Mouse (Mus musculus): ENCODE results near the gene Rgs8.

Gene Rgs8

GRCm38 (mm10) chr1:153708626-153709025, 55.8 kb downstream of the Rgs8 start:
- no peak for DNase-seq (ENCODE audit: low spot score)

GRCm38 (mm10) chr1:153709451-153709850, 56.6 kb downstream of the Rgs8 start:
- DNase-seq (ENCODE audit: low spot score), result no peak

DNA sequence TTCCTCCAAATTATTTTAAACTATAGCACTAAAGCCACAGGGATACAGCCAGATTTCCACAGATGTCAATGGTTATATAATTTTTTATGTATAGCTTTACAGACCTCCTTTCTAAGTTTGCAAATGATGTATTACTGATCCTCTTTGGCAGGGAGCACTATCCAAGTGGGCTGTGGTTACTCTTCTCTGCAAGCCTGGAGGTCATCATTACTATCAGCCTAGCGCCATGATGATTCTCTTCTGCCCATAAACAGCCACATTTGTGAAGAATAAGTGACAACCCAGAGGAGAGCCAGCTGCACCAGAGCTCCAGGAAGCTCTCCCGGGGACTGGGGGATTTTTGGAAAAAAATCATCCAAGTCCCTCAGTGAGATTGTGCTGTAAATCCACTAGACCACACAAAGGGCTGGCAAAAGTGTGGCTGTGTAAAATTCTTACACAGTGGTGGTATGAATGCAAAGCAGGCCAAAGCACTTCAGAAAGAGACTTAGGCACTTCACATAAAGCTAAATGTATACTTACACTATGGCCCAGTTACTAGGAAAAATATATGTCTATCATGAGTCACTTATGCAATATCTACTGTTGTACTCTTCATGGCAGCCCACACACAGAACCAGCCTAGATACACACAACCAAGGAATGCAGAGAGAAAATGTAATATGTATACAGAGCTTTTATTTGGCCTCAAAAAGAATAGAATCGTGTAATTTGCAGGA, 58.9 kb downstream of the Rgs8 start:
- DNase-seq (ENCODE audit: low spot score), result no peak

GRCm38 (mm10) chr1:153712633-153713032, 59.8 kb downstream of the Rgs8 start:
- no peak for DNase-seq (ENCODE audit: low spot score)

DNA sequence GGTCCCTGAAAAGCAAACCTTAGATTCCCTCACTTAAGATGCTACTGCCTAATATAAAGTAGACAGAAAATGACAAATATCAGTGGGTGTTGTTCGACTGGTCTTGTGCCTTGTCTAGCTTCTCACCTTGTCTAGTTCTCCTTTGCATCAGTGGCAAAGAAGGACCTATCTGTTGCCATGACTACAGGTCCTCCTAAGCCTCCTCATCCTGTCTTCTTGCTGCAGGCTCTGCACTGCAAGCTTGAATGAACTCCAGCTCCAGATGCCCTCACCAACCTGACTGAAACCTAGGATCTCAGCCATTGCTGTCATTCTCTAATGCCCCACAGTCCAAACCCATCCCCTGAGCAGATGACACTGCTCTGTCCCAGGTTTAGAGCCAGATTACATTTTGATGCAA, 65.2 kb downstream of the Rgs8 start:
- no peak for DNase-seq (ENCODE audit: low spot score)

DNA sequence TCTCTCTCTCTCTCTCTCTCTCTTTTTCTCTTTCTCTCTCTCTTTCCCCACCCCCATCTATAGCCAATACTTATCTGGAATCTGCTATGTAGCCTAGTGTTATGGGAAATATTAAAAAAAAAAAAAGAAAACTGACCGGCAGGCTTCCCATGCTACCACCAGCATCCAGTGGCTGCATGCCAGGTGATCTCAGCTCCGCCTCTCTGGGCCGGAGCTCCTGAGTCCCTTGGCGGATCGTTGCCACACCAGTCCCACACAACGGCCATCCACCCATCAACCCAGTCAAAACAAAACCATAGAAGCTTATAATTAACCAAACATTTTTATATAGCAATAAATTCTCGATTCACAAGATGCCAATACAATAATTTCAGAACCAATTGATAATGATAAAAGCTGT, 68.1 kb downstream of the Rgs8 start:
- DNase-seq (ENCODE audit: low spot score), result no peak

GRCm38 (mm10) chr1:153721565-153722310, 68.9 kb downstream of the Rgs8 start:
- no peak for DNase-seq (ENCODE audit: low spot score)

GRCm38 (mm10) chr1:153723426-153723825, 70.6 kb downstream of the Rgs8 start:
- no peak for DNase-seq (ENCODE audit: low spot score)

DNA sequence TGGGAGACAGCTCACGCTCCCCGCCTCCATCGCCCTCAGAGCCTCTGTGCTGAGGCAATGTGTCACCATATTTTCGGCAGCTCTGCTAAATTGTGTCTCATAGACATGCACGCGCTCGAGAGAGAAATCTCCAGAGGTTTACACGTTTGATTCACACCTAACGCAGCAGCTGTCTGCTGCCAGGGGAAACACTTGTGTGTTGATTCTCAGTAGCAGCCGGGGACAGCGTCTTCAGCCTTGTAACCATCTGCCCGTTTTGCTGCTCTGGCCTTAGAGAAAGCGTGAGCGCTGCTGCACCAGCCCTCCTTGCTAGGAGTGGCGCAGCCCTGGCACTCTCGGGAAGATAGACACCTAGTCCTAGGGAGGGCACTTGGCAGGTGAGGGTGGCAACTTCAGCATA, 73.8 kb downstream of the Rgs8 start:
- DNase-seq (ENCODE audit: low spot score), result no peak

DNA sequence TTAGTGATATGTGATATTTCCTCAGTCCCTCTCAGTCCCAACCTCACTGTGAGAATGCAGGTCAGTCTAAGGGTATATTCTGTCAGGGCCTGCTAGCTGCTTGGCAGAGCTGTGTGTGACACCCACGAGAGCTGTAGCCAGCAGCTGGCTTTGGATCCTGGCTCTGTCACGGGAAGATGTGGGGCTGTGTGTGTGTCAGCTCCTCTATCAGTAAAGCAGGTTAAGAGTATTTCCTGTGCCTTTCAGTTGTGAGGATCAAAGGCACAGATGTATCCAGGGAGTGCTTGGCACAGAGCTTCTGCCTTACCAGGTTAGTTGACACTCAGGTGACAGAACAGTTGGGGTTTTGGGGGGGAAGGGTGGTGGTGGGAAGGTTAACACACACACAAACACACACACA, 77.0 kb downstream of the Rgs8 start:
- no peak for DNase-seq (ENCODE audit: low spot score)

- DNase-seq (ENCODE audit: low spot score), result no peak
Measured at GRCm38 (mm10) chr1:153730671-153731070, 77.8 kb downstream of the Rgs8 start.

- no peak for DNase-seq (ENCODE audit: low spot score)
Measured at GRCm38 (mm10) chr1:153733181-153733580, 80.4 kb downstream of the Rgs8 start.

DNA sequence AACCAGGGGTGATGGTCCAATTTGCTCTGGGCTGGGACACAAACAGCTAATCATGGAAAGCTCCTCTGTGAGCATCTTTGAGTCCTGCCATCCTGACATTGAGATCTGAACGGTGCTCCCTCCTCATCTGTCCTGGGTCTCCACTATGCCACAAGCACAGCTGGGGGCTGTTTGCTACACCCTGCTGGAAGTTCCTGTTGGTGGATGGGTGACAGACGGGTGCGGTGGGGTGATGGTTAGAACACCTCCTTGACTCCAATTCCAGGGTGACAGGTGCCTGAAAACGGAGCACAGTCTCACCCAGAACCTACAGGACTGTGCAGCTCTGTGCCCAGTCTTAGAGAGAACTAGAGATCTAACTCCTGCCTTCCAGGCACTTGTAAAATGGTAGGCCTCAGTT, 82.0 kb downstream of the Rgs8 start:
- DNase-seq (ENCODE audit: low spot score), result no peak

DNA sequence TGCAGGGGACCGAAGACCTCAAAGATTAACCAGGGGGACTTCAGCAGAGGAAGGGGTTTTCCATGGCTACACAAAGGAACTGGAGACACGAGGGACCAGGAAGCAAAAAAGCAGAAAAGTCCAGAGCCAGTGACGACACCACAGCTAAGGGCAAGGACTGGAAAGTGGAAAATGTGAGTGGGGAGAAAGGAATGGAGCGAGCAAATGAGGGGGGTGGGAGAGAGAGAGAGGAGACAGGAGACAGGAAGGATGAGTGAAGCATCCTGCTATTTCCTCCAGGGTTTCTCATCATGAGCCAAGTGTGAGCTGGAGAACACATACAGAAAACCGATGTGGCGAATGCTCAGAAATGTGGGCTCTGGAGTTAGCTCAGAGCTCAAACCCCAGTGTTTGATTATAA, 83.3 kb downstream of the Rgs8 start:
- DNase-seq (ENCODE audit: low spot score), result no peak

- DNase-seq (ENCODE audit: low spot score), result no peak
Measured at GRCm38 (mm10) chr1:153737101-153738085, 84.6 kb downstream of the Rgs8 start.

DNA sequence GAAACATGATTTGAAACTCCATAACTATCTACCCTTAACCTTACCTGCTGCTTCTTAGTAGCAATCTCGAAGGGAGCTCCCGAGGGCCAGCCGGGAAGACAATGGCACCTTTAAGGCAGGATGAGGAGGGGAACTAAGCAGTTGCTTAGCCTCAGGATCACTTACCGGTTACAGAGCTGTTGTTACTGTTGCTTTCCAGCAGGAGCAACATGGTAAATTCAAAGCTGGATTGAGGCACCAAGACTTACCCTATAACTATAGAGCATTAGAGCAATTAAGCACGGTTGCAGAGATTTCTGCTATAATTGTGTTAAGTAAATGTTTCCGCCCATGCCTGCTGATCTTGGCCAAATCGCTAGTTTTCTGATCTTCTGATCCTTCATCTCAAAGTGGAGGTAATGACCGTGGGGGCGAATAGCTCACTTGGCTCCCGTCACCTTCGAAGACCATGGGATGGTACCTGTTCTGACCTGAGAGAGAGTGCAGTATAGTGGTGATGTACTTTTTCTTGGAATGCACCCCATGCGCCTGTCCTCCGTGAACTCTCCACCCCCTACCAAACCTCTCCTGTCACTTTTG, 86.7 kb downstream of the Rgs8 start:
- DNase-seq (ENCODE audit: low spot score), result no peak

- no peak for DNase-seq (ENCODE audit: low spot score)
Measured at GRCm38 (mm10) chr1:153740145-153740544, 87.3 kb downstream of the Rgs8 start, which contains the start of gene Rgs16. TSS of gene Rgs16 (plus strand) at chr1:153740349.

GRCm38 (mm10) chr1:153740775-153741400, 88.1 kb downstream of the Rgs8 start:
- DNase-seq (ENCODE audit: low spot score), result no peak

DNA sequence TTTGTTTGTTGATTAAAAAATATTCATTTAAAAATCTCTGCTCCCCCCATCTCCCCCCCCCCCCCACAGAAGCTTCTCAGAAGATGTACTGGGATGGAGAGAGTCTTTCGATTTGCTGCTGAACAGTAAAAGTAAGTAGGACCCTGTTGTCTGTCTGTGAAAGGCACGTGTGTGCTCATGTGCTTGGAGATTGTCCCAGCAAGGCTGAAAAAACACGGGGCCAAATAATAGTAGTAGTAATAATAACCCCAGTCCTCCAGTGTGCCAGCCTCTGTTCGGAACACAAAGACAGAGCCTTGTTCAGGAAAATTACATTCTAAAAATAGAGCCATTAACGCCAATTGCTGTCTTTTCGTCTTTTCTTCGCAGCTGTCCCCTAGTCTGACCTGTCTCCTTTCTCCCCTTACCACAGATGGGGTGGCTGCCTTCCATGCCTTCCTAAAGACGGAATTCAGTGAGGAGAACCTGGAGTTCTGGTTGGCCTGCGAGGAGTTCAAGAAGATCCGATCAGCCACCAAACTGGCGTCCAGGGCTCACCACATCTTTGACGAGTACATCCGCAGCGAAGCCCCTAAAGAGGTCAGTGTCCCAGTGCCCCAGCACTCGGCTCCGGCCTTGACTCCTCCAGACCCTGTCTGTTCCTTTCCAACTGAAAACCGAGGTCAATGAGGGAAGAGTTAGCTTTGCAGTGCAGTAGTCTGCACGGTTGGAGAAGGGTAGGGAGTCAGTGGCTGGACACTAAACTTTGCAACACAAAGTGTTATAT, 88.9 kb downstream of the Rgs8 start:
- DNase-seq (ENCODE audit: low spot score), result no peak

GRCm38 (mm10) chr1:153742374-153743155, 89.7 kb downstream of the Rgs8 start:
- DNase-seq (ENCODE audit: low spot score), result peak; percentile 28

Measured in MN1 (cell line).